Mouse (Mus musculus) midbrain, embryonic 11.5 days (tissue): ENCODE data around the gene Exoc1. TPM values are rescaled to one million over a fixed set of nuclear protein-coding genes. Genes with fewer than 3 reads are reported as not detected.

Source experiments
- ATAC-seq: fragments of 200-750 bp; cut with Nextera tagmentation; 2 replicates; pipeline ENCODE4 v1.8.0; 2017; ENCODE audit warnings: moderate TSS enrichment, moderate library complexity; ENCODE audit not compliant: low FRiP score
- DNase-seq: peaks from one replicate; pipeline ENCODE4 v3.0.0; 2015; ENCODE audit warnings: low spot score; ENCODE audit errors: missing footprints
- H3K27ac ChIP-seq: fragments of 300-500 bp; sonication (generic); 2 replicates; pipeline ENCODE4 v1.5.1; 2014; ENCODE audit warnings: low read depth, low read length
- H3K27me3 ChIP-seq: fragments of 300-500 bp; sonication (generic); 2 replicates; pipeline ENCODE4 v1.6.1; 2014; ENCODE audit warnings: mild to moderate bottlenecking, low read length, moderate library complexity, mixed read lengths; ENCODE audit not compliant: control insufficient read depth, insufficient read depth
- H3K36me3 ChIP-seq: fragments of 300-500 bp; sonication (generic); 2 replicates; pipeline ENCODE4 v1.6.1; 2014; ENCODE audit warnings: mild to moderate bottlenecking, low read length, moderate library complexity, mixed read lengths; ENCODE audit not compliant: control insufficient read depth, insufficient read depth
- H3K4me1 ChIP-seq: fragments of 300-500 bp; sonication (generic); 2 replicates; pipeline ENCODE4 v1.6.1; 2014; ENCODE audit warnings: low read length; ENCODE audit not compliant: control insufficient read depth, insufficient read depth
- H3K4me2 ChIP-seq: fragments of 300-500 bp; sonication (generic); 2 replicates; pipeline ENCODE4 v1.6.1; 2014; ENCODE audit warnings: mild to moderate bottlenecking, moderate library complexity
- H3K4me3 ChIP-seq: fragments of 300-500 bp; sonication (generic); 2 replicates; pipeline ENCODE4 v1.5.1; 2014; ENCODE audit warnings: low read depth, low read length
- H3K9ac ChIP-seq: fragments of 300-500 bp; sonication (generic); 2 replicates; pipeline ENCODE4 v1.6.1; 2014; ENCODE audit warnings: low read length
- H3K9me3 ChIP-seq: fragments of 300-500 bp; sonication (generic); 2 replicates; pipeline ENCODE4 v1.6.1; 2016; ENCODE audit warnings: low read length; ENCODE audit not compliant: control insufficient read depth
- WGBS: fragments of 180-500 bp; shearing (Covaris S2); extraction: QIAGEN DNeasy Blood & Tissue Kit; methylation state at CpG from one replicate; pipeline ENCODE4 v1.1.7; 2014; 5-methylcytosine and 5-hydroxymethylcytosine counted together
- polyA plus RNA-seq: library from polyadenylated mRNA; unstranded; fragments of >200 nt; fragmentation: Nextera tagmentation; extraction: Ambion mirVana; gene quantifications from 2 replicates; pipeline ENCODE4 v1.2.1, GENCODE M21; 2014

Gene Exoc1
- polyA plus RNA-seq, 1 experiment from 2014 or later: 49.1 TPM

DNA sequence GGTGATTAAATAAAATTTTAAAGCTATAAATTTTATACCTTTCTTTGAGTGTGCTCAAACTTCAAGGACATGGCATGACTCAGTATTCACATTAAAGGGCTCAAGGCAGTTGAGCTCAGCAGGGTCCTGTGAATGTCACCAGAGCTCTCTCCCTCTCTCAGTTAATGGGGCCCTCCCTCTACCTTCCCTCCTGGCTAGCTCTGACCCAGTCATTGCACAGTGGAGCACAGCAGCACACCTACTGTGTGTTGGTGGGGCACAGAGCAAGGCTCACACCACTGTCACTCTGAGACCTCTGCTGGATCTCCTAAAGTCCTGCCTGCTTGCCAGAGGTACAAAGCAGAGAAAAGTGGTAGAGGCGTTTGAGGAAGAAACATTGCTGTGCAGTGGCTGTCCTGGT is 7.1 kb downstream of the Exoc1 start:
- Histone ChIP-seq H3K4me3 (no peak overlapping the region), H3K27me3 (no peaks in the 10 kb centered on the region), H3K27ac (no peak overlapping the region), H3K4me2 (no peak overlapping the region), H3K4me1 (no peaks in the 10 kb centered on the region), H3K36me3 (peaks cover 6% of the 10 kb centered on the region; the same call in 1 of the 2 replicates), H3K9ac (no peak overlapping the region), H3K9me3 (no peaks in the 10 kb centered on the region)
- DNase-seq: no peak
- no peak for ATAC-seq
- WGBS: 84% methylated on average over 1 of the region's 1 CpGs

DNA sequence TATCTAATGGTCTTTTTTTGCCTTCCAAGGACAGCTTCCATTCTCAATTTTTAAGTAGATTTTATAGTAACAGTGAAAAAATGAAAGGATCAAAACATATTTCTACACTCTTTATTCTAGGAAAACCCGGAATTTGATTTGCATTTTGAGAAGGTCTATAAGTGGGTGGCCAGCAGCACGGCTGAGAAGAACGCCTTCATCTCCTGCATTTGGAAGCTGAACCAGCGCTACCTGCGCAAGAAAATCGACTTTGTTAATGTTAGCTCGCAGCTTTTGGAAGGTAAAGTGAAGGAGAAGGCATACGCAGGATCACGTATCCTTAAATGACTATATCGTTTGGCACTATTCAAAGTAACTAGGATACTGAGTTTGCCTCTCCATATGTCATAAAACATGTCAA is 8.5 kb downstream of the Exoc1 start:
- Histone ChIP-seq H3K4me1 (no peaks in the 10 kb centered on the region), H3K27ac (no peak overlapping the region), H3K9me3 (no peaks in the 10 kb centered on the region), H3K4me2 (no peak overlapping the region), H3K36me3 (peaks cover 9% of the 10 kb centered on the region; the same call in 1 of the 2 replicates), H3K4me3 (no peak overlapping the region), H3K9ac (no peak overlapping the region), H3K27me3 (no peaks in the 10 kb centered on the region)
- ATAC-seq (no peak), DNase-seq (no peak)
- 96% methylated on average over 10 of the region's 10 CpGs for WGBS

- Histone ChIP-seq H3K36me3 (peaks cover 20% of the 10 kb centered on the region), H3K4me1 (no peaks in the 10 kb centered on the region), H3K27ac (no peak overlapping the region), H3K9ac (no peak overlapping the region), H3K9me3 (no peaks in the 10 kb centered on the region), H3K27me3 (no peaks in the 10 kb centered on the region), H3K4me3 (no peak overlapping the region), H3K4me2 (no peak overlapping the region)
- no peak for DNase-seq
- ATAC-seq: no peak
- WGBS: 74% methylated on average over 8 of the region's 8 CpGs
These were observed 11.1 kb downstream of the Exoc1 start for GRCm38 (mm10) chr5:76540181-76540580.

- Histone ChIP-seq H3K27me3 (no peaks in the 10 kb centered on the region), H3K4me1 (no peaks in the 10 kb centered on the region), H3K4me3 (no peak overlapping the region), H3K9me3 (no peaks in the 10 kb centered on the region), H3K9ac (no peak overlapping the region), H3K27ac (no peak overlapping the region), H3K4me2 (no peak overlapping the region), H3K36me3 (peaks cover 20% of the 10 kb centered on the region)
- DNase-seq (no peak), ATAC-seq (no peak)
These were observed 11.7 kb downstream of the Exoc1 start for GRCm38 (mm10) chr5:76540842-76541241.

DNA sequence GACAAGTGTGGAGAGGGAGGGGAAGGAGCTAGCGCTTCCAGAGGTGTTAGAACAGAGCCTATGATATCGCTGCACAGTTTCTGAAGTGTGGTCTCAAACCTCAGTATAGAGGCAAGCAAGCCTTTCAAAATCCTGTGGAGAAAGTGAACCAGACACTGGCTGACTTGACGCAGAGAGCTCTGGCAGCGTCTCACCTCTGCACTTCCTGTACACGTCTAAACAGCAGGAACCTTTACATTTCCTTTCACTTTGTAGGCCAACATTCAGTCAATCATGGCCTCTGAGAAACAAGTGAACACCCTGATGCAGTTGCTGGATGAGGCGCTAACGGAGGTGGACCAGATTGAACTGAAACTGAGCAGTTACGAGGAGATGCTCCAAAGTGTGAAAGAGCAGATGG is 14.1 kb downstream of the Exoc1 start:
- Histone ChIP-seq H3K9ac (no peak overlapping the region), H3K36me3 (peaks cover 18% of the 10 kb centered on the region), H3K4me3 (no peak overlapping the region), H3K27ac (no peak overlapping the region), H3K4me1 (no peaks in the 10 kb centered on the region), H3K9me3 (no peaks in the 10 kb centered on the region), H3K4me2 (no peak overlapping the region), H3K27me3 (no peaks in the 10 kb centered on the region)
- 94% methylated on average over 8 of the region's 8 CpGs for WGBS
- DNase-seq (no peak), ATAC-seq (no peak)

GRCm38 (mm10) chr5:76550426-76550825 is 21.3 kb downstream of the Exoc1 start:
- no peak for DNase-seq
- no peaks in the 10 kb centered on the region for H3K27me3 ChIP-seq
- H3K4me1 ChIP-seq: no peaks in the 10 kb centered on the region
- no peaks in the 10 kb centered on the region for H3K36me3 ChIP-seq
- H3K4me3 ChIP-seq: no peak overlapping the region
- H3K9me3 ChIP-seq: no peaks in the 10 kb centered on the region
- no peak for ATAC-seq
- WGBS: 94% methylated on average over 8 of the region's 8 CpGs
- H3K4me2 ChIP-seq: no peak overlapping the region
- H3K27ac ChIP-seq: no peak overlapping the region
- no peak overlapping the region for H3K9ac ChIP-seq

DNA sequence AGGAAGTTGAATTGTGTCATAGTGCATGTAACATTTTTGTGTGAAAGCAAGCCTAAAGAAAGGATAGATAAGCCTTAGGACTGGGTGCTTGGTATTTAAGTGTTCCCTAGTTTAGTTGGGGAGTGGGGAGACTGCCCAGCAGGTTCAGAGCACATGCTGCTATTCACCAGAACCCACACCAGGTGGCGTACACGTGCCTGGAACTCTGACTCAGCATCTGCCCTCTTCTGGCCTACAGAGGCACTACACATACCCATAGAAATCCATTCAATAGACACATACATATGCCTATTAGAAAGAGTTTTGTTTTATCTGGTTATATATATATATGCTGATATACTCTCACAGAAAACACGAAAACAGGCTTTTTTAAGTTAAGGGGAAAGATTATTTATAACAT is 36.2 kb downstream of the Exoc1 start:
- Histone ChIP-seq H3K36me3 (peaks cover 8% of the 10 kb centered on the region; the same call in 1 of the 2 replicates), H3K4me2 (no peak overlapping the region), H3K27me3 (no peaks in the 10 kb centered on the region), H3K9ac (no peak overlapping the region), H3K9me3 (no peaks in the 10 kb centered on the region), H3K4me3 (no peak overlapping the region), H3K4me1 (no peaks in the 10 kb centered on the region), H3K27ac (no peak overlapping the region)
- ATAC-seq (no peak), DNase-seq (peak; percentile 94)
- WGBS: 25% methylated on average over 3 of the region's 3 CpGs

DNA sequence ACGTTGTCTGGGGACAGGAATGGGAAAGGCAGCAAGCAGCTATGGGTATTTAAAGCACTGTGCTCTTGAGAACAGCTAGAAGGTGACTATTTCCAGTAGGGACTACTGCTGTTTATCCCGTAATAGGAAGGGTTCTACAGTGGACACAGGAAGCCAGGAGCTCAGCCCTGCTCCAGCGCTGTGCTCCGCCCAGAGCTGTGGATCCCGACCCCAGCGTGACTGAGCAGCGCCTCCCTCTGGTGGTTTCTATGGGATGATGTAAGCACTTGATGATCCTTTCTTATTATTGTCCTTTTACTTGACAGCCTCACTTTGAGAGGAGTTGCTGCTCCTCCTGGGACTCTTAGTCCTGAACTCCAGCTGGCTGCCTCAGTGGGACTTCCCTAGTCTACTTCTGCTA is 45.1 kb downstream of the Exoc1 start:
- no peak for ATAC-seq
- H3K27me3 ChIP-seq: no peaks in the 10 kb centered on the region
- no peaks in the 10 kb centered on the region; the same call in 1 of the 2 replicates for H3K36me3 ChIP-seq
- no peak overlapping the region for H3K4me3 ChIP-seq
- H3K27ac ChIP-seq: no peak overlapping the region
- DNase-seq: no peak
- WGBS: 65% methylated on average over 7 of the region's 7 CpGs
- no peak overlapping the region for H3K9ac ChIP-seq
- no peak overlapping the region for H3K4me2 ChIP-seq
- no peaks in the 10 kb centered on the region; the same call in 1 of the 2 replicates for H3K9me3 ChIP-seq
- H3K4me1 ChIP-seq: no peaks in the 10 kb centered on the region

GRCm38 (mm10) chr5:76577026-76577425 is 47.9 kb downstream of the Exoc1 start:
- H3K27ac ChIP-seq: no peak overlapping the region
- H3K9me3 ChIP-seq: no peaks in the 10 kb centered on the region; the same call in 1 of the 2 replicates
- H3K4me1 ChIP-seq: no peaks in the 10 kb centered on the region
- no peaks in the 10 kb centered on the region for H3K36me3 ChIP-seq
- 65% methylated on average over 3 of the region's 3 CpGs for WGBS
- ATAC-seq (no peak), DNase-seq (no peak)
- H3K4me2 ChIP-seq: no peak overlapping the region
- H3K27me3 ChIP-seq: no peaks in the 10 kb centered on the region
- H3K9ac ChIP-seq: no peak overlapping the region
- no peak overlapping the region for H3K4me3 ChIP-seq

GRCm38 (mm10) chr5:76585378-76585777 is 56.3 kb downstream of the Exoc1 start:
- DNase-seq (no peak), ATAC-seq (no peak)
- H3K4me1 ChIP-seq: peaks cover 9% of the 10 kb centered on the region
- H3K36me3 ChIP-seq: no peaks in the 10 kb centered on the region
- H3K9ac ChIP-seq: no peak overlapping the region
- 83% methylated on average over 2 of the region's 2 CpGs for whole genome bisulfite sequencing
- H3K9me3 ChIP-seq: no peaks in the 10 kb centered on the region
- H3K4me3 ChIP-seq: no peak overlapping the region
- no peak overlapping the region for H3K4me2 ChIP-seq
- H3K27ac ChIP-seq: no peak overlapping the region
- H3K27me3 ChIP-seq: no peaks in the 10 kb centered on the region
